Mouse (Mus musculus): Measurements from ENCODE around the gene Gng5. TPM values are rescaled to one million over a fixed set of nuclear protein-coding genes. Genes with fewer than 3 reads are reported as not detected.

Gng5 gene
- polyA plus RNA-seq, 1 experiment from 2014 or later = 421 TPM

- no peaks in the 10 kb centered on the region for H3K27me3 ChIP-seq (ENCODE audit: control insufficient read depth, insufficient read depth, low read length)
- H3K4me2 ChIP-seq (replicated peaks) = no peak overlapping the region
- no peaks in the 10 kb centered on the region for H3K4me1 ChIP-seq (replicated peaks; ENCODE audit: control insufficient read depth, insufficient read depth, low read length)
- DNase-seq (ENCODE audit: low spot score) (no peak), ATAC-seq (ENCODE audit: low FRiP score) (no peak)
- 88% methylated on average over 4 of the region's 4 CpGs for WGBS
- H3K27ac ChIP-seq = no peak overlapping the region
- H3K4me3 ChIP-seq (replicated peaks; ENCODE audit: low read length) = no peak overlapping the region
- H3K36me3 ChIP-seq (replicated peaks; ENCODE audit: control insufficient read depth, insufficient read depth) = no peaks in the 10 kb centered on the region
- no peak overlapping the region for H3K9ac ChIP-seq
- no peaks in the 10 kb centered on the region for H3K9me3 ChIP-seq (ENCODE audit: control insufficient read depth, low read length)
Observed at GRCm38 (mm10) chr3:146486464-146486863, 13.1 kb upstream of the Gng5 start.

- ATAC-seq (ENCODE audit: low FRiP score) = no peak
- H3K27me3 ChIP-seq (ENCODE audit: control insufficient read depth, insufficient read depth, low read length) = no peaks in the 10 kb centered on the region
- no peak for DNase-seq (ENCODE audit: low spot score)
- H3K4me2 ChIP-seq (replicated peaks) = no peak overlapping the region
- no peaks in the 10 kb centered on the region for H3K9me3 ChIP-seq (ENCODE audit: control insufficient read depth, low read length)
- H3K36me3 ChIP-seq (replicated peaks; ENCODE audit: control insufficient read depth, insufficient read depth) = no peaks in the 10 kb centered on the region
- no peak overlapping the region for H3K9ac ChIP-seq
- H3K27ac ChIP-seq = no peak overlapping the region
- 55% methylated on average over 8 of the region's 8 CpGs for WGBS
- no peak overlapping the region for H3K4me3 ChIP-seq (replicated peaks; ENCODE audit: low read length)
- H3K4me1 ChIP-seq (replicated peaks; ENCODE audit: control insufficient read depth, insufficient read depth, low read length) = no peaks in the 10 kb centered on the region
Observed at GRCm38 (mm10) chr3:146494941-146495340, 4.7 kb upstream of the Gng5 start.

GRCm38 (mm10) chr3:146498989-146499388 is 618 bp upstream of the Gng5 start:
- peak overlapping the region; percentile 78 for H3K9ac ChIP-seq
- no peaks in the 10 kb centered on the region for H3K27me3 ChIP-seq (ENCODE audit: control insufficient read depth, insufficient read depth, low read length)
- H3K4me2 ChIP-seq (replicated peaks) = peak overlapping the region; percentile 64
- 3% methylated on average over 13 of the region's 13 CpGs for WGBS
- DNase-seq (ENCODE audit: low spot score) (peak; percentile 29), ATAC-seq (ENCODE audit: low FRiP score) (no peak)
- peak overlapping the region; percentile 52; the same call in 1 of the 2 replicates for H3K27ac ChIP-seq
- H3K36me3 ChIP-seq (replicated peaks; ENCODE audit: control insufficient read depth, insufficient read depth) = peaks cover 11% of the 10 kb centered on the region
- H3K9me3 ChIP-seq (ENCODE audit: control insufficient read depth, low read length) = no peaks in the 10 kb centered on the region
- H3K4me3 ChIP-seq (replicated peaks; ENCODE audit: low read length) = peak overlapping the region; percentile 85
- peaks cover 13% of the 10 kb centered on the region for H3K4me1 ChIP-seq (replicated peaks; ENCODE audit: control insufficient read depth, insufficient read depth, low read length)

- H3K4me2 ChIP-seq (replicated peaks) = peak overlapping the region; percentile 64
- H3K36me3 ChIP-seq (replicated peaks; ENCODE audit: control insufficient read depth, insufficient read depth) = peaks cover 22% of the 10 kb centered on the region
- peak overlapping the region; percentile 79 for H3K27ac ChIP-seq
- H3K4me1 ChIP-seq (replicated peaks; ENCODE audit: control insufficient read depth, insufficient read depth, low read length) = peaks cover 13% of the 10 kb centered on the region
- H3K9me3 ChIP-seq (ENCODE audit: control insufficient read depth, low read length) = no peaks in the 10 kb centered on the region
- peak; percentile 52 for DNase-seq (ENCODE audit: low spot score)
- peak overlapping the region; percentile 85 for H3K4me3 ChIP-seq (replicated peaks; ENCODE audit: low read length)
- peak overlapping the region; percentile 78 for H3K9ac ChIP-seq
- no peaks in the 10 kb centered on the region for H3K27me3 ChIP-seq (ENCODE audit: control insufficient read depth, insufficient read depth, low read length)
- 1% methylated on average over 44 of the region's 57 CpGs for WGBS
- no peak; the same call in 1 of the 2 replicates for ATAC-seq (ENCODE audit: low FRiP score)
Observed at GRCm38 (mm10) chr3:146500003-146500809, 599 bp downstream of the Gng5 start.

- Histone ChIP-seq H3K36me3 (replicated peaks; ENCODE audit: control insufficient read depth, insufficient read depth) (peaks cover 28% of the 10 kb centered on the region), H3K9ac (peak overlapping the region; percentile 78), H3K4me1 (replicated peaks; ENCODE audit: control insufficient read depth, insufficient read depth, low read length) (peaks cover 13% of the 10 kb centered on the region), H3K9me3 (ENCODE audit: control insufficient read depth, low read length) (no peaks in the 10 kb centered on the region), H3K4me2 (replicated peaks) (peak overlapping the region; percentile 64), H3K27me3 (ENCODE audit: control insufficient read depth, insufficient read depth, low read length) (no peaks in the 10 kb centered on the region), H3K27ac (no peak overlapping the region; the same call in 1 of the 2 replicates), H3K4me3 (replicated peaks; ENCODE audit: low read length) (peak overlapping the region; percentile 85)
- 11% methylated on average over 5 of the region's 5 CpGs for WGBS
- ATAC-seq (ENCODE audit: low FRiP score) (no peak), DNase-seq (ENCODE audit: low spot score) (no peak)
Observed at GRCm38 (mm10) chr3:146500810-146501201, 1.2 kb downstream of the Gng5 start.

- Histone ChIP-seq H3K9ac (no peak overlapping the region), H3K9me3 (ENCODE audit: control insufficient read depth, low read length) (no peaks in the 10 kb centered on the region), H3K36me3 (replicated peaks; ENCODE audit: control insufficient read depth, insufficient read depth) (peaks cover 36% of the 10 kb centered on the region), H3K4me2 (replicated peaks) (peak overlapping the region; percentile 64), H3K4me3 (replicated peaks; ENCODE audit: low read length) (peak overlapping the region; percentile 85; the same call in 1 of the 2 replicates), H3K27ac (no peak overlapping the region), H3K27me3 (ENCODE audit: control insufficient read depth, insufficient read depth, low read length) (no peaks in the 10 kb centered on the region), H3K4me1 (replicated peaks; ENCODE audit: control insufficient read depth, insufficient read depth, low read length) (peaks cover 13% of the 10 kb centered on the region)
- ATAC-seq (ENCODE audit: low FRiP score) = no peak
- WGBS = 60% methylated on average over 5 of the region's 5 CpGs
- no peak for DNase-seq (ENCODE audit: low spot score)
Observed at GRCm38 (mm10) chr3:146501601-146502123, 2.1 kb downstream of the Gng5 start.

GRCm38 (mm10) chr3:146506711-146507110 is 7.1 kb downstream of the Gng5 start:
- Histone ChIP-seq H3K36me3 (replicated peaks; ENCODE audit: control insufficient read depth, insufficient read depth) (peaks cover 82% of the 10 kb centered on the region), H3K4me3 (replicated peaks; ENCODE audit: low read length) (no peak overlapping the region), H3K27me3 (ENCODE audit: control insufficient read depth, insufficient read depth, low read length) (no peaks in the 10 kb centered on the region), H3K4me2 (replicated peaks) (no peak overlapping the region), H3K27ac (no peak overlapping the region), H3K9me3 (ENCODE audit: control insufficient read depth, low read length) (no peaks in the 10 kb centered on the region), H3K9ac (no peak overlapping the region), H3K4me1 (replicated peaks; ENCODE audit: control insufficient read depth, insufficient read depth, low read length) (peaks cover 2% of the 10 kb centered on the region; the same call in 1 of the 2 replicates)
- DNase-seq (ENCODE audit: low spot score) (no peak), ATAC-seq (ENCODE audit: low FRiP score) (no peak)
- 95% methylated on average over 7 of the region's 7 CpGs for WGBS

- H3K36me3 ChIP-seq (replicated peaks; ENCODE audit: control insufficient read depth, insufficient read depth) = peaks cover 31% of the 10 kb centered on the region
- H3K9ac ChIP-seq = peak overlapping the region; percentile 86
- peak; percentile 7; the same call in 1 of the 2 replicates for ATAC-seq (ENCODE audit: low FRiP score)
Observed at GRCm38 (mm10) chr3:146520226-146520797, 20.7 kb downstream of the Gng5 start.

More at GRCm38 (mm10) chr3:146520226-146520797, 20.7 kb downstream of the Gng5 start:
- H3K9me3 ChIP-seq (ENCODE audit: control insufficient read depth, low read length) = no peaks in the 10 kb centered on the region
- WGBS = 44% methylated on average over 5 of the region's 5 CpGs
- peak overlapping the region; percentile 71 for H3K4me3 ChIP-seq (replicated peaks; ENCODE audit: low read length)
- peak overlapping the region; percentile 64 for H3K4me2 ChIP-seq (replicated peaks)
- H3K4me1 ChIP-seq (replicated peaks; ENCODE audit: control insufficient read depth, insufficient read depth, low read length) = 0 out of 2 replicates have a peak, but pooled peaks cover 3% of the 10 kb centered on the region
- DNase-seq (ENCODE audit: low spot score) = no peak
- H3K27ac ChIP-seq = peak overlapping the region; percentile 98
- H3K27me3 ChIP-seq (ENCODE audit: control insufficient read depth, insufficient read depth, low read length) = no peaks in the 10 kb centered on the region
